Mouse (Mus musculus) CH12.LX (cell line): ENCODE data around the gene Atp1a1. TPM values are rescaled to one million over a fixed set of nuclear protein-coding genes. Genes with fewer than 3 reads are reported as not detected.

ENCODE experiments used
- DNase-seq: peaks from one replicate; pipeline ENCODE4 v3.0.0-alpha.2; 2013; ENCODE audit errors: extremely low read depth
- H3K27ac ChIP-seq: 2 replicates; pipeline ENCODE4 v1.5.1; 2012; ENCODE audit warnings: low read depth, mild to moderate bottlenecking, control low read depth, moderate library complexity; ENCODE audit not compliant: insufficient read depth
- H3K27me3 ChIP-seq: replicated peaks from 2 replicates; pipeline ENCODE3; 2012; ENCODE audit warnings: inconsistent platforms
- H3K36me3 ChIP-seq, 2 experiments: replicated peaks in 1 of 2; 2 replicates each; pipeline versions ENCODE3 to v1.6.1; 2012; ENCODE audit warnings: inconsistent platforms in 1 of 2, low read length in 1 of 2, mild to moderate bottlenecking in 1 of 2, mixed read lengths in 1 of 2, moderate library complexity in 1 of 2; ENCODE audit not compliant: control insufficient read depth in 1 of 2, insufficient read depth in 1 of 2
- H3K4me1 ChIP-seq, 2 experiments: 2 replicates each; pipeline ENCODE4 v1.6.1; 2012; ENCODE audit warnings: inconsistent platforms in 1 of 2, moderate library complexity in 1 of 2; ENCODE audit not compliant: insufficient read depth in 2 of 2, control insufficient read depth in 1 of 2
- H3K4me2 ChIP-seq: 2 replicates; pipeline ENCODE4 v1.6.1; 2012; ENCODE audit warnings: low read depth, mild to moderate bottlenecking, control low read depth; ENCODE audit not compliant: poor library complexity, insufficient read depth, severe bottlenecking
- H3K4me3 ChIP-seq, 3 experiments: fragments of 150-350 bp in 1 of 3; sonication (generic) in 1 of 3; replicated peaks in 1 of 3; 2 replicates each; pipeline versions ENCODE3 to v1.5.1; 2011 to 2012; ENCODE audit warnings: low read depth in 2 of 3, low read length in 2 of 3, mild to moderate bottlenecking in 2 of 3, moderate library complexity in 2 of 3, control low read depth in 1 of 3, improper control_type of control experiment in 1 of 3, inconsistent platforms in 1 of 3, mixed read lengths in 1 of 3; ENCODE audit not compliant: poor library complexity in 1 of 3
- H3K79me2 ChIP-seq: replicated peaks from 2 replicates; pipeline ENCODE4 v1.6.1; 2012; ENCODE audit warnings: mild to moderate bottlenecking, moderate library complexity; ENCODE audit not compliant: control insufficient read depth, poor library complexity, insufficient read depth, severe bottlenecking; ENCODE audit errors: extremely low read depth
- H3K9ac ChIP-seq: 2 replicates; pipeline ENCODE4 v1.6.1; 2012; ENCODE audit warnings: low read depth, mild to moderate bottlenecking, control low read depth, moderate library complexity; ENCODE audit not compliant: insufficient read depth
- H3K9me3 ChIP-seq: replicated peaks from 2 replicates; pipeline ENCODE3; 2012; ENCODE audit warnings: low read length, inconsistent platforms, mixed read lengths
- CHD1 ChIP-seq: IDR thresholded peaks from 2 replicates; pipeline ENCODE4 v1.6.1; 2012; ENCODE audit warnings: low read depth, low read length, improper control_type of control experiment, inconsistent platforms
- EP300 ChIP-seq: IDR thresholded peaks from 2 replicates; pipeline ENCODE4 v1.6.1; 2011; ENCODE audit warnings: low read length, improper control_type of control experiment
- ETS1 ChIP-seq: conservative IDR thresholded peaks from 2 replicates; pipeline ENCODE4 v1.6.1; 2012; ENCODE audit warnings: low read depth, mild to moderate bottlenecking, inconsistent platforms, low read length, improper control_type of control experiment, moderate library complexity
- HCFC1 ChIP-seq: IDR thresholded peaks from 2 replicates; pipeline ENCODE4 v1.6.1; 2012; ENCODE audit warnings: low read depth, mild to moderate bottlenecking, inconsistent platforms, low read length, improper control_type of control experiment
- IRF4 ChIP-seq: IDR thresholded peaks from 2 replicates; pipeline ENCODE4 v1.6.1; 2014; ENCODE audit warnings: low read depth, mild to moderate bottlenecking, inconsistent platforms, low read length, improper control_type of control experiment
- KAT2A ChIP-seq: IDR thresholded peaks from 2 replicates; pipeline ENCODE4 v1.6.1; 2012; ENCODE audit warnings: low read length, improper control_type of control experiment, inconsistent platforms; ENCODE audit not compliant: insufficient replicate concordance
- MAX ChIP-seq: IDR thresholded peaks from 2 replicates; pipeline ENCODE4 v1.6.1; 2011; ENCODE audit warnings: low read length, improper control_type of control experiment
- MYC ChIP-seq: IDR thresholded peaks from 2 replicates; pipeline ENCODE4 v1.6.1; 2011; ENCODE audit warnings: low read depth, mild to moderate bottlenecking, improper control_type of control experiment, low read length
- PAX5 ChIP-seq: IDR thresholded peaks from 2 replicates; pipeline ENCODE4 v1.6.1; 2012; ENCODE audit warnings: low read length, inconsistent platforms, mixed read lengths
- POLR2AphosphoS2 ChIP-seq: IDR thresholded peaks from 2 replicates; pipeline ENCODE4 v1.6.1; 2011; ENCODE audit warnings: low read depth, low read length, improper control_type of control experiment
- RCOR1 ChIP-seq: conservative IDR thresholded peaks from 2 replicates; pipeline ENCODE4 v1.6.1; 2012; ENCODE audit warnings: low read depth, mild to moderate bottlenecking, inconsistent platforms, low read length, improper control_type of control experiment
- SIN3A ChIP-seq: IDR thresholded peaks from 2 replicates; pipeline ENCODE4 v1.6.1; 2012; ENCODE audit warnings: low read length, improper control_type of control experiment, inconsistent platforms
- SMC3 ChIP-seq: IDR thresholded peaks from 2 replicates; pipeline ENCODE4 v1.6.1; 2011; ENCODE audit warnings: low read depth, low read length, improper control_type of control experiment
- UBTF ChIP-seq: IDR thresholded peaks from 2 replicates; pipeline ENCODE4 v1.6.1; 2012; ENCODE audit warnings: low read depth, mild to moderate bottlenecking, inconsistent platforms, low read length, improper control_type of control experiment, moderate library complexity
- USF1 ChIP-seq: IDR thresholded peaks from 2 replicates; pipeline ENCODE4 v1.6.1; 2014; ENCODE audit warnings: low read depth, mild to moderate bottlenecking, inconsistent platforms, low read length, improper control_type of control experiment
- USF2 ChIP-seq: conservative IDR thresholded peaks from 2 replicates; pipeline ENCODE4 v1.6.1; 2011; ENCODE audit warnings: low read depth, low read length, improper control_type of control experiment
- ZMIZ1 ChIP-seq: IDR thresholded peaks from 2 replicates; pipeline ENCODE4 v1.6.1; 2012; ENCODE audit warnings: low read depth, mild to moderate bottlenecking, inconsistent platforms, low read length, improper control_type of control experiment
- dilution Hi-C: fragments of 300-500 bp; cut with MboI; formaldehyde crosslinking; loops from 2 replicates; pipeline ENCODE4 v1.14.3; 2020; ENCODE audit warnings: low sequenced_read_pairs; ENCODE audit not compliant: extremely low pct_unique_long_range_greater_than_20kb, extremely low pct_ligation_motif_present
- in situ Hi-C: fragments of 300-500 bp; cut with MboI; formaldehyde crosslinking; loops from 3 replicates; pipeline ENCODE4 v1.14.3; 2019; ENCODE audit warnings: low sequenced_read_pairs, low pct_ligation_motif_present, low pct_unique_long_range_greater_than_20kb, mixed read lengths
- polyA plus RNA-seq: library from polyadenylated mRNA; unstranded; fragments of >175 nt; gene quantifications from 2 replicates; pipeline ENCODE4 v1.2.1, GENCODE M21; 2012; ENCODE audit warnings: low read depth; ENCODE audit not compliant: insufficient read length
- total RNA-seq, 2 experiments: library from RNA; depleted of rRNA; stranded (reverse); fragments of 300-350 nt in 1 of 2; fragments of >200 nt in 1 of 2; gene quantifications; 2 replicates each; pipeline ENCODE4 v1.2.3; 2012 to 2014

The Atp1a1 gene
- total and polyA plus RNA-seq, 3 experiments, result 215 to 337 (median 219) TPM

GRCm38 (mm10) chr3:101615856-101616255 lies 11.4 kb upstream of the Atp1a1 start:
- Histone ChIP-seq H3K4me3 (no peak overlapping the region), H3K4me2 (no peak overlapping the region), H3K4me1 (no peaks in the 10 kb centered on the region; a peak in 1 of 4 replicates), H3K9me3 (no peaks in the 10 kb centered on the region), H3K9ac (no peak overlapping the region), H3K79me2 (no peaks in the 10 kb centered on the region), H3K27ac (no peak overlapping the region), H3K36me3 (no peaks in the 10 kb centered on the region), H3K27me3 (no peaks in the 10 kb centered on the region)
- TF ChIP-seq CHD1, result no peak
- no peak for TF ChIP-seq EP300
- no peak for TF ChIP-seq ZMIZ1
- no peak for TF ChIP-seq SMC3
- no peak for TF ChIP-seq HCFC1
- TF ChIP-seq POLR2AphosphoS2, result no peak
- dilution Hi-C loops (no loop called here), in situ Hi-C loops (no loop called here)
- DNase-seq, result no peak

- Histone ChIP-seq H3K4me1 (peaks cover 2% of the 10 kb centered on the region in 2 experiments; a peak in 2 of 4 replicates), H3K27me3 (no peaks in the 10 kb centered on the region), H3K27ac (no peak overlapping the region), H3K9me3 (no peaks in the 10 kb centered on the region), H3K4me2 (no peak overlapping the region), H3K4me3 (no peak overlapping the region), H3K79me2 (no peaks in the 10 kb centered on the region), H3K36me3 (no peaks in the 10 kb centered on the region), H3K9ac (no peak overlapping the region)
- in situ Hi-C loops, result no loop called here
- DNase-seq, result no peak
- dilution Hi-C loops, result no loop called here
- no peak for TF ChIP-seq IRF4
- no peak for TF ChIP-seq EP300
- TF ChIP-seq RCOR1, result no peak
- no peak for TF ChIP-seq SIN3A
- no peak for TF ChIP-seq HCFC1
- no peak for TF ChIP-seq MAX
These were observed 7.5 kb upstream of the Atp1a1 start for GRCm38 (mm10) chr3:101611813-101612491.

- H3K9ac ChIP-seq, result no peak overlapping the region
- no peak for DNase-seq
- in situ Hi-C loops (no loop called here), dilution Hi-C loops (no loop called here)
- H3K4me2 ChIP-seq, result no peak overlapping the region
- no peaks in the 10 kb centered on the region for H3K79me2 ChIP-seq
- H3K9me3 ChIP-seq, result no peaks in the 10 kb centered on the region
- H3K4me1 ChIP-seq, result peaks cover 2 to 5% of the 10 kb centered on the region in 2 experiments; a peak in 2 of 4 replicates
- TF ChIP-seq KAT2A, result no peak
- TF ChIP-seq PAX5, result no peak
- TF ChIP-seq ZMIZ1, result no peak
- TF ChIP-seq USF1, result no peak
- no peak for TF ChIP-seq USF2
- no peak for TF ChIP-seq UBTF
- no peak for TF ChIP-seq MYC
- no peak for TF ChIP-seq ETS1
- H3K36me3 ChIP-seq, result no peaks in the 10 kb centered on the region
- no peak overlapping the region for H3K4me3 ChIP-seq
- no peaks in the 10 kb centered on the region for H3K27me3 ChIP-seq
- no peak overlapping the region for H3K27ac ChIP-seq
These were observed 6.7 kb upstream of the Atp1a1 start for GRCm38 (mm10) chr3:101611012-101611812.
